Comparison of ENCODE assay signal across 8 mouse cellular contexts in genomic region chr9:9583011-9583605, GRCm38 (mm10).
DNase-seq lines count a peak whose midpoint lies in the region; ATAC-seq and TF ChIP-seq lines count a peak whose summit lies in the region.

No protein-coding gene starts in this region.

- no peak for TF ChIP-seq CTCF in brain, embryonic 14.5 days (IDR thresholded peaks at IDR 0.05; ENCODE audit: borderline replicate concordance, extremely low read depth, insufficient read depth, insufficient read length)

- ATAC-seq in frontal cortex, adult (ENCODE audit: low TSS enrichment), result no peak
- no peak for ATAC-seq in erythroblast, adult 5-6 weeks (replicated peaks; ENCODE audit: low FRiP score, poor library complexity, severe bottlenecking)
- ATAC-seq in activated CD4-positive, CD25-positive, alpha-beta regulatory T cell, adult 4 months, result no peak

- peak; percentile 23 to 42 for DNase-seq in frontal cortex, postnatal 10 days (ENCODE audit: low spot score in 2 of 2)
- peak; percentile 95 for DNase-seq in brain, embryonic 14.5 days (ENCODE audit: low read depth)
- peak; percentile 4 to 29 for DNase-seq in heart, adult 9 months (ENCODE audit: low spot score in 2 of 2)
- peak; percentile 25 to 38 for DNase-seq in left cerebral cortex, adult 18-20 months (ENCODE audit: low spot score in 2 of 2)
- DNase-seq in natural killer cell, adult 2 months (ENCODE audit: low spot score in 2 of 2), result no peak

- no peak for TF ChIP-seq POLR2A in brain, embryonic 14.5 days (IDR thresholded peaks at IDR 0.05; ENCODE audit: borderline replicate concordance, extremely low read depth, insufficient read depth, insufficient read length, poor library complexity, severe bottlenecking)

Comparison
In these comparisons a context has a peak if more than half of its experiments do, and no peak if none do; other contexts are left out.
1. DNase-seq: peak in frontal cortex, postnatal 10 days (2 of 2), brain, embryonic 14.5 days (single experiment), heart, adult 9 months (2 of 2) and left cerebral cortex, adult 18-20 months (2 of 2); none in natural killer cell, adult 2 months (0 of 2).